Mouse (Mus musculus): ENCODE data around the gene Zfp524. TPM values are rescaled to one million over a fixed set of nuclear protein-coding genes. Genes with fewer than 3 reads are reported as not detected.

The Zfp524 gene
- polyA plus RNA-seq, 1 experiment from 2014 or later = 11.3 TPM

- Histone ChIP-seq H3K4me1 (replicated peaks) (peaks cover 35% of the 10 kb centered on the region), H3K9ac (peak overlapping the region; percentile 79), H3K9me3 (replicated peaks) (no peaks in the 10 kb centered on the region), H3K27me3 (peaks cover 14% of the 10 kb centered on the region), H3K4me3 (peak overlapping the region; percentile 61), H3K27ac (peak overlapping the region; percentile 97), H3K36me3 (peaks cover 13% of the 10 kb centered on the region), H3K4me2 (peak overlapping the region; percentile 97)
- WGBS = under 1% methylated on average over 51 of the region's 51 CpGs
- ATAC-seq (replicated peaks; ENCODE audit: insufficient number of reproducible peaks, insufficient read depth, low FRiP score, low read depth) = peak; percentile 50
Measured at GRCm38 (mm10) chr7:5062360-5063001, 48.3 kb downstream of the Zfp524 start.

- no peak overlapping the region for H3K27ac ChIP-seq
- peaks cover 37% of the 10 kb centered on the region for H3K36me3 ChIP-seq
- H3K4me3 ChIP-seq = no peak overlapping the region
- no peak overlapping the region for H3K9ac ChIP-seq
- ATAC-seq (replicated peaks; ENCODE audit: insufficient number of reproducible peaks, insufficient read depth, low FRiP score, low read depth) = no peak
- H3K9me3 ChIP-seq (replicated peaks) = no peaks in the 10 kb centered on the region
- peaks cover 33% of the 10 kb centered on the region for H3K4me1 ChIP-seq (replicated peaks)
- no peak overlapping the region for H3K4me2 ChIP-seq
- WGBS = 87% methylated on average over 6 of the region's 6 CpGs
- H3K27me3 ChIP-seq = no peaks in the 10 kb centered on the region
Measured at GRCm38 (mm10) chr7:5064886-5065285, 50.7 kb downstream of the Zfp524 start.

Other genes starting within 250 kb of the Zfp524 start
- gene Fam71e2, start 243.1 kb upstream of the Zfp524 start, polyA plus RNA-seq (2015; fragmentation: Nextera tagmentation; extraction: Ambion mirVana) = not detected in 2 replicates
- gene Il11, start 231.6 kb upstream of the Zfp524 start, polyA plus RNA-seq (2015; fragmentation: Nextera tagmentation; extraction: Ambion mirVana) = 0.06 TPM in 1 of 2 replicates, not detected in the other
- 0.25 TPM in 1 of 2 replicates, not detected in the other for gene Tmem190, start 231.5 kb upstream of the Zfp524 start, polyA plus RNA-seq (2015; fragmentation: Nextera tagmentation; extraction: Ambion mirVana)
- 4.2 and 5.0 TPM in 2 replicates for gene Tmem238, start 224.8 kb upstream of the Zfp524 start, polyA plus RNA-seq (2015; fragmentation: Nextera tagmentation; extraction: Ambion mirVana)
- 197 and 209 TPM in 2 replicates for gene Rpl28, start 221.5 kb upstream of the Zfp524 start, polyA plus RNA-seq (2015; fragmentation: Nextera tagmentation; extraction: Ambion mirVana)
- 283 and 347 TPM in 2 replicates for gene Ube2s, start 201.8 kb upstream of the Zfp524 start, polyA plus RNA-seq (2015; fragmentation: Nextera tagmentation; extraction: Ambion mirVana)
- 0.05 and 0.14 TPM in 2 replicates for gene Shisa7, start 169.7 kb upstream of the Zfp524 start, polyA plus RNA-seq (2015; fragmentation: Nextera tagmentation; extraction: Ambion mirVana)
- 3.0 and 4.8 TPM in 2 replicates for gene Isoc2b, start 144.2 kb upstream of the Zfp524 start, polyA plus RNA-seq (2015; fragmentation: Nextera tagmentation; extraction: Ambion mirVana)
- 1.3 and 1.6 TPM in 2 replicates for gene Isoc2a, start 137.3 kb upstream of the Zfp524 start, polyA plus RNA-seq (2015; fragmentation: Nextera tagmentation; extraction: Ambion mirVana)
- not detected in 2 replicates for gene Gm36210, start 107.9 kb upstream of the Zfp524 start, polyA plus RNA-seq (2015; fragmentation: Nextera tagmentation; extraction: Ambion mirVana)
- gene Zfp628, start 99.2 kb upstream of the Zfp524 start, polyA plus RNA-seq (2015; fragmentation: Nextera tagmentation; extraction: Ambion mirVana) = 2.1 and 3.0 TPM in 2 replicates
- gene Nat14, start 92.4 kb upstream of the Zfp524 start, polyA plus RNA-seq (2015; fragmentation: Nextera tagmentation; extraction: Ambion mirVana) = 4.2 and 5.3 TPM in 2 replicates
- 2.6 and 3.3 TPM in 2 replicates for gene Ssc5d, start 88.6 kb upstream of the Zfp524 start, polyA plus RNA-seq (2015; fragmentation: Nextera tagmentation; extraction: Ambion mirVana)
- gene Sbk2, start 50.0 kb upstream of the Zfp524 start, polyA plus RNA-seq (2015; fragmentation: Nextera tagmentation; extraction: Ambion mirVana) = 4.8 and 5.3 TPM in 2 replicates
- 0.33 and 0.55 TPM in 2 replicates for gene Sbk3, start 43.2 kb upstream of the Zfp524 start, polyA plus RNA-seq (2015; fragmentation: Nextera tagmentation; extraction: Ambion mirVana)
- gene Zfp579, start 18.3 kb upstream of the Zfp524 start, polyA plus RNA-seq (2015; fragmentation: Nextera tagmentation; extraction: Ambion mirVana) = 22.5 and 26.7 TPM in 2 replicates
- 26.2 and 31.4 TPM in 2 replicates for gene Fiz1, start 282 bp downstream of the Zfp524 start, polyA plus RNA-seq (2015; fragmentation: Nextera tagmentation; extraction: Ambion mirVana)
- gene Gm44973, start 1.1 kb downstream of the Zfp524 start, polyA plus RNA-seq (2015; fragmentation: Nextera tagmentation; extraction: Ambion mirVana) = 0.78 TPM in 1 of 2 replicates, not detected in the other
- 3.3 and 5.5 TPM in 2 replicates for gene Zfp865, start 6.0 kb downstream of the Zfp524 start, polyA plus RNA-seq (2015; fragmentation: Nextera tagmentation; extraction: Ambion mirVana)
- gene Ccdc106, start 6.1 kb downstream of the Zfp524 start, polyA plus RNA-seq (2015; fragmentation: Nextera tagmentation; extraction: Ambion mirVana) = 1.7 and 3.7 TPM in 2 replicates
- gene 4632433K11Rik, start 19.7 kb downstream of the Zfp524 start, polyA plus RNA-seq (2015; fragmentation: Nextera tagmentation; extraction: Ambion mirVana) = not detected in 2 replicates
- gene Zfp784, start 24.0 kb downstream of the Zfp524 start, polyA plus RNA-seq (2015; fragmentation: Nextera tagmentation; extraction: Ambion mirVana) = 5.4 and 6.5 TPM in 2 replicates
- gene Zfp580, start 37.1 kb downstream of the Zfp524 start, polyA plus RNA-seq (2015; fragmentation: Nextera tagmentation; extraction: Ambion mirVana) = 14.7 and 17.2 TPM in 2 replicates
- gene U2af2, start 47.7 kb downstream of the Zfp524 start, polyA plus RNA-seq (2015; fragmentation: Nextera tagmentation; extraction: Ambion mirVana) = 63.0 and 78.8 TPM in 2 replicates
- 43.1 and 57.0 TPM in 2 replicates for gene Epn1, start 65.8 kb downstream of the Zfp524 start, polyA plus RNA-seq (2015; fragmentation: Nextera tagmentation; extraction: Ambion mirVana)
- not detected in 2 replicates for gene Rfpl4, start 102.5 kb downstream of the Zfp524 start, polyA plus RNA-seq (2015; fragmentation: Nextera tagmentation; extraction: Ambion mirVana)
- gene Rasl2-9, start 111.5 kb downstream of the Zfp524 start, polyA plus RNA-seq (2015; fragmentation: Nextera tagmentation; extraction: Ambion mirVana) = 1.3 and 1.7 TPM in 2 replicates
- not detected in 2 replicates for gene Vmn1r55, start 135.3 kb downstream of the Zfp524 start, polyA plus RNA-seq (2015; fragmentation: Nextera tagmentation; extraction: Ambion mirVana)
- gene Vmn1r56, start 182.3 kb downstream of the Zfp524 start, polyA plus RNA-seq (2015; fragmentation: Nextera tagmentation; extraction: Ambion mirVana) = not detected in 2 replicates
- not detected in 2 replicates for gene Vmn1r57, start 204.1 kb downstream of the Zfp524 start, polyA plus RNA-seq (2015; fragmentation: Nextera tagmentation; extraction: Ambion mirVana)